Mouse (Mus musculus) adrenal gland, postnatal 36 days (tissue): ENCODE data around the gene Knop1. TPM values are rescaled to one million over a fixed set of nuclear protein-coding genes. Genes with fewer than 3 reads are reported as not detected.

Source experiments
- DNase-seq, 2 experiments: peaks; one replicate each; pipeline ENCODE4 v3.0.0; 2021; ENCODE audit warnings: mixed read lengths in 1 of 2
- total RNA-seq, 2 experiments: library from RNA; stranded (reverse); gene quantifications; 2 replicates each; pipeline ENCODE4 v1.2.3; 2021

Knop1 gene
- total RNA-seq, 2 experiments from 2014 or later, result 48.6 to 68.5 TPM

GRCm38 (mm10) chr7:118798105-118798570 is 57.9 kb downstream of the Knop1 start:
- DNase-seq, result no peak

- peak in 1 of 2 experiments; percentile 10 for DNase-seq
Observed at GRCm38 (mm10) chr7:118797600-118797999, 58.5 kb downstream of the Knop1 start.

- DNase-seq, result no peak
Observed at GRCm38 (mm10) chr7:118796838-118797237, 59.2 kb downstream of the Knop1 start.

GRCm38 (mm10) chr7:118795779-118796178 is 60.3 kb downstream of the Knop1 start:
- no peak for DNase-seq

- no peak for DNase-seq
Observed at GRCm38 (mm10) chr7:118793899-118794298, 62.2 kb downstream of the Knop1 start.

Other genes starting within 250 kb of the Knop1 start
- gene Gde1, start 150.5 kb downstream of the Knop1 start, total RNA-seq, result 100 to 1,000 TPM; 132 to 137 TPM
- gene Ccp110, start 143.7 kb downstream of the Knop1 start, total RNA-seq, result 1 to 10 TPM; 7.1 to 7.7 TPM
- gene Vps35l, start 116.0 kb downstream of the Knop1 start, total RNA-seq, result 10 to 100 TPM; 54.7 to 66.0 TPM
- gene Iqck, start 502 bp downstream of the Knop1 start, total RNA-seq, result 10 to 100 TPM; 18.4 to 20.5 TPM
- gene Gprc5b, start 139.0 kb upstream of the Knop1 start, total RNA-seq, result 100 to 1,000 TPM; 111 to 184 TPM